Mouse (Mus musculus) spleen, postnatal 36 days (tissue): ENCODE results near the gene Pnpla6.
"Not testable (repeated sequence)": the region's sequence is repeated elsewhere in the genome, so short reads cannot be mapped to it uniquely, and the experiment has no call there.

Experiments used
- DNase-seq, 2 experiments: peaks; one replicate each; pipeline ENCODE4 v3.0.0; 2022; ENCODE audit warnings: low spot score in 2 of 2, mixed read lengths in 1 of 2

Gene Pnpla6

DNA sequence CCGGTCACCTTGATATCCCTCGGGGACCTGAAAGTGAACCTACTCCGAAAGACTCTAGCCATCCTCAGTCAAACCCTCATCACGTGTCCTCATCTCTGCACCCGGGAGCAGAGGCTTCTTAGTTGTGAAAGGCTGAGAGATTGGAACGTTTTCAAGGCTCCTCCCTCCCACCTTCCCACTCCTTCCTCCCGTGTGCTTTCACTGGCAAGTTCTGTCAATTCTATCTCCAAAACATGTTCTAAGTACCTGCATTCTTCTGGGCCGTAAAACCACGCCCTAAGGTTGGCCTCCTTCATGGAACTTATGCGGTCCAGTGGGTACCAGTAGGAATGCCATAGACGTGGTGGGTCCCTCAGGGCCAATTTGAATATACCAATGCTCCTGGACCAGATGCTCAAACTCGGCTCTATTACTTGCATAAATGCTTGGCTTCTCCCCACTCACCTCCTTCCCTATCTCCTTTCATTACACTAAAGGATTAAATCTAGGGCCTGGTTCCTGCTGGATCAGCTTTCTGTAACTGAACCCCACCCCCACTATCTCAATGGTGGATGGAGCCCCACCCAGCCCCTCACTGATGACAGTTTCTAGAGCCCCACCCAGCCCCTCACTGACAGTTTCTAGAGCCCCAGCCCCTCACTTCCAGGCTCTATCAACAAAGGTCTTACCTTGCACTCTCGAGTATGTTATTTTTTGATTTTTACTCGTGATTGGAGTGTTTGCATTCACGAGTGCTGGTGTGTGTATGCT lies 61.2 kb downstream of the Pnpla6 start:
- DNase-seq, result no peak

DNA sequence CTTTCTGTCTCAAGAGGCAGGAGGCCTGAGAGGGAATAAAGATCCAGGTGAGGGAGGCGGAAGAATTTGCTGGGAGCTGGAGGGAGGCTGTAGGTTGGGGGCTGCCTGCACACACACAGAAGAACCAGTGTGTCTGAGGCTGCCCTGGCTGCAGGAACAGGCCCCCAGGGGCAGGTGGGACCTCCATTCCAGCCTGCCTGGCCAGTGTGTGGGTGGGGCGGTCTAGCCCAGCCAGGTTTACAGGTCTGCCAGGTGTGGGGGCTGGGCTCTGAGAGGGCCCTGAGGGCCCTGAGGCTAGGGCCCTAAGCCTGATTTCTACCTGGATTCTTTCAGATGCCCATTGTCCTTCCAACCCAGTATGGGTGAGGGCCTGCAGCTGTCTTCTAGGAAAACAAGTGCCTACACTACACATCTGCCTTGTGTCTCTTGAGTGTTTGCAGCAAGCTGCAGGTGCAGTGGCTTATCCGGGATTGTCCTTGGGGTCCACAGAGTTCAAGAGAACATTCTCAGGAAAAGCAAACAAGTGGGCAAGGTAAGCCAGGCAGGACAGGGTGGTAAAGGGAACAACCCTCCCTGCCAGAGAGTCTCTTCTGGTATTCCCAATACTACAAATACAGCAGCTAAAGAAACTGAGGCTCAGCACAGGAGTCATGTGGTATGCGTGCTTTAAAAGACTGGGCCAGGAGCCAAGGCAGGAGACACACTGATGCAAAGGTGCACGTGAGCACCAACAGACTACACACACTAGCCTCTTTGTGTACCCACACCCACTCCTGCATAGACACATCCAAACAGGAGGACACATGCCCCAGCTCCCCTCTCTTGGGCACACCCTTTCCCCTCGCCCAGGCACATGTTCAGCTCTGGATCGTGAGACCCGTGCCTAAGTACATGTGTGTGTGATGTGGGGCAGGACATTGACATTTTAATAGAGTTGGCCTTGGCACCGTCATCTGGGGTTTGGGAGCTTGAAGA lies 64.5 kb downstream of the Pnpla6 start:
- no peak for DNase-seq

DNA sequence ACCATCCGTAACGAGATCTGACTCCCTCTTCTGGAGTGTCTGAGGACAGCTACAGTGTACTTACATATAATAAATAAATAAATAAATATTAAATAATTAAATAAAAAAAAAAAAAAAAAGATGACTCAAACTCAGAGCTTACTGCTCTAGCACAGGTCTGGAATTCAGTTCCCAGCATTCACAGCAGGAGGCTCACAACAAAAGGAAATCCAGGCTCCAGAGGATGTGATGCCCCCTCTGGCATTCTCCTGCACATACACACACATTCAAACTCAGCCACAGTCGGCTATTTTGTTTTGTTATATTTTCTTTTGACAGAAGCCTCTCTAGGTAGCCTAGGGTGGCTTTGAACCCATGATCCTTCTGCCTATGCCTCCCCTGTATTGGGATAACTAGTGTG lies 66.8 kb downstream of the Pnpla6 start:
- not testable (repeated sequence) for DNase-seq

DNA sequence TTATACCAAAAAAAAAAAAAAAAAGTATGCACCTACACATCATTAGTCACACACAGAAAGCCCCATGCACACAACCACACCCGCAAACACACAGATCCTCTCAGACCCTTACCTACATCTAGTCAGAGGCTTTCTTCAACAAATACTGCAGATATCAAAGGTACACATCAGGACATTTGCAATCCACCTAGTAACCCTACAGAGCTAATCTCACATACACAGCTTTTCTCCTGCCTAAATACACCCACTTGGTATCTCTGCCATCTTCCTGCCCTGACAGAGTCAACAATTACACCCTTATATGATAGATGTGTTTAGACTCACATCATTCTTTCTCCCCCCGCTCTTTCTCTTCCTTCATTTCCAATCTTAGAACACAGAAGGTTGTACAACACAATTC lies 71.3 kb downstream of the Pnpla6 start:
- no peak for DNase-seq

DNA sequence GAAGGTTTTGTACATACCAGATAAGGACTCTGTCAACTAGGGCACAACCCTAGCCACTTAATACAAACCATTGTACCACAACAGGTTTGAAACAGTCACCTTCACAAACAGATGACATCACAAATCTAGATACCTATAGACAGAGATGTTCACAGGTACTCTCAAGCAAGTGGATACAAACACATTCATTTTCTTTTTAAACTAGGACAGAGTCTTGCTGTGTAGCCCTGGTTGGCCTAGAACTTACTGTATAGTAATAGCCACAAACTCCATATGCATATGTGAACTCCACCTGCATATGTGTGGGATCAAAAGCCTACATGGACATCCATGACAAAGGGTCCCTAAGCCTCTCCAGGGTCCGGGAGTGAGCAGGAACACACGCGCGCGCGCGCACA lies 71.8 kb downstream of the Pnpla6 start, which contains the start of gene Camsap3:
TSS of gene Camsap3 (plus strand) at position 301 of the 398 bp plus-strand sequence.
- no peak for DNase-seq

DNA sequence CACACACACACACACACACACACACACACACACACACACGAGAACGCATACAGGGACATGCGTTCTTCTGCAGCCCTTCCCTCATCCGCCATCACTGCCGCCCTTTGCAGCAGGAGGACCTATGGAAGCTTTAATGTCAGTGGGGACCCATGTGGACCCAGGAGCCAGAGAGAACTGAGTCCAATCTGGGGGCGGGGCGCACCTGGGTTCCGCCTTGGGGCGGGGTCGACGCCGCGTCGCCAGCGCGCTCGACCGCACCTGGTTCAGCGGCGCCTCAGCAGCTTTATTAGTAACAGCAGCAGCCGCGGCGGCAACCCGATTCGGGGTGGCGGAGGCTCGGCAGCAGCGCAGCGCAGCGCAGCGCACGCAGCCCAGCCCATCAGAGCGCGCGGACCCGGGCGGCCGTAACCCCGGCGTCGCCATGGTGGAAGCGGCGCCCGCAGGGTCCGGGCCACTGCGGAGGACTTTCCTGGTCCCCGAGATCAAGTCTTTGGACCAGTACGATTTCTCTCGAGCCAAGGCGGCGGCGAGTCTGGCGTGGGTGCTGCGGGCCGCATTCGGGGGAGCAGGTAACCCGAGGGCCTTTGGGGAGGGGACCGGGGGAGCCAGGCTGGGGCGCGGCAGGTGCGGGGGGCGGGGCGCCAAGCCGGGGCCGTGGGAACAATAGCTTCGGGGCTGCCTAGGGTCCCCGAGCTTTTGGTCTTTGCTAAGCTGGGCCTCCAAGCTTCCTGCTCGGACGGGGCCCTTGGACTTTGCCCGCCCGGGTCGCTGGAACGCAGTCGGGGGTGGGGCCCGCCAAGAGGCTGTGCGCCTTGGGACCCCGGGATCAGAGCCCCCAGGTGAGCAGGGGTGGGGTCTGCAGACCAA lies 72.4 kb downstream of the Pnpla6 start:
- no peak for DNase-seq

DNA sequence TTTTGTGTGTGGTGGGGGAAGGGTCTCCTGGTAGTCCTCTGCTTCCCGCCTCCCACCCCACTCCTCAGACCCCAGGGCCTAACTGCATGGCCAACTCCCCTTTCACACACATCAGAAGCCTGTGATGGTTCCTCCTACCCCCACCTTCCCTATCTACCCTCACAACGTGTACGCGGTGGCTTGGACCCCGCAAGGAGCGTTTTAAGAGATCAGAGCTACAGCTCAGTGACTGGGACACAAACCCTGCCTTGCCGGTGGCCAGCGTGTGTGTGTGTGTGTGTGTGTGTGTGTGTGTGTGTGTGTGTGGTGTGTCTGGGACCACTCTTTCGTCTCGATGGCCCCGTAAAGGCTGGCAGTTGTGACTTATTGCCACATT lies 73.1 kb downstream of the Pnpla6 start:
- DNase-seq, result no peak

DNA sequence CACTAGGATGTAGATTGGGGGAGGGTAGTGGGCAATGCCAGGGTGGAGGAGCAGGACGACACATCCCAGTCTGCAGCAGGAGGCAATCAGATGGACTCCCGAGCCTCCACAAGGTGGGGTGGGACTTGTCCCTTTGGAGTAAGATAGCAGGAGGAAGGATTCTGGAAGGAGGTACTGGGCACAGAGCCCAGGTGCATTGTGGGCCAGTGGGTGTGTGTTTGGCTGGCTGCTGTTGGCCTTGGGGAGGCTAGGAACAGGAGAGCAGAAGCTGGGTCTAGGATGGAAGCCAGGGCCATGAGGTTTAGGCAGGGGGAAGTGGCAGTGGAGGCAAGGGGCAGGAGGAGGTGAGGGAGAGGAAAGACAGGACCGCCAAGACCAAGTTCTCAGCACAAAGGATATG lies 78.3 kb downstream of the Pnpla6 start:
- DNase-seq, result no peak
